Mouse (Mus musculus) lung, adult 2 months (tissue): ENCODE measurements around the gene Ccser1.

Experiments used
- CTCF ChIP-seq: fragments of 200-500 bp; IDR thresholded peaks from 2 replicates; pipeline ENCODE4 v1.5.1; 2011; ENCODE audit warnings: mild to moderate bottlenecking, low read length, control low read depth; ENCODE audit not compliant: insufficient read depth
- POLR2A ChIP-seq: fragments of 200-500 bp; IDR thresholded peaks from 2 replicates; pipeline ENCODE4 v1.6.1; 2011; ENCODE audit warnings: low read depth, mild to moderate bottlenecking, control low read depth, low read length, borderline replicate concordance; ENCODE audit errors: extremely low read depth

- no peak for TF ChIP-seq CTCF
- no peak for TF ChIP-seq POLR2A
These were observed 718.1 kb downstream of the Ccser1 start for GRCm38 (mm10) chr6:61898238-61898637.
